ENCODE assay signal across 8 mouse cellular contexts in the genomic region with DNA sequence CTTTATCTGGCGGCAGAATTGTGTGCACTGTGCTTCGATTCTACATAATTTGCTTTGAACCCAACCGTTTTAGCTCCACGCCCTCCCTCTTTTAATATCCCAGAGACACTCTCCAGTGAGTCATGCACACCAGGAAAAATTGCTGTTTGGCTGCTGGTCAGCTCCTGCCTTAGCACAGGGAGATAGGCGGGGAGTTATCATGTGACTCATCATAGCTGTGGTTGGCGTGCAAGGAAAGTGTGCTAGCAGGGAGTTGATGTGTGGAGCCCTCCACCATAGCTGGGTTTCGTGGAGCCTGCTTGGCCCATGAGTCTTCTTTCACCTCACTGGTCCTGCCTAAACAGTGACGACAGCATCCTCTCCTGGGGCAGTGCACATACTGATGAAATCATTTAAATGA. TPM values are rescaled to one million over a fixed set of nuclear protein-coding genes. Genes with fewer than 3 reads are reported as not detected.
DNase-seq lines count a peak whose midpoint lies in the region; ATAC-seq and TF ChIP-seq lines count a peak whose summit lies in the region.

No protein-coding gene starts in this region.

- TF ChIP-seq CTCF in cerebellum, adult 2 months (IDR thresholded peaks at IDR 0.05; ENCODE audit: borderline replicate concordance, insufficient read depth, low read depth, low read length): no peak

- no peak for TF ChIP-seq POLR2A in cerebellum, adult 2 months (IDR thresholded peaks at IDR 0.05; ENCODE audit: borderline replicate concordance, insufficient read depth, low read length)

- no peaks in the 10 kb centered on the region for H3K9me3 ChIP-seq in liver, embryonic 12.5 days (replicated peaks)
- H3K9me3 ChIP-seq in forebrain, embryonic 10.5 days: no peaks in the 10 kb centered on the region

- H3K4me1 ChIP-seq in cerebellum, adult 2 months (ENCODE audit: control insufficient read depth, insufficient read depth, low read length): 0 out of 2 replicates have a peak, but pooled peaks cover 4% of the 10 kb centered on the region
- H3K4me1 ChIP-seq in liver, embryonic 12.5 days: no peaks in the 10 kb centered on the region
- peaks cover 4% of the 10 kb centered on the region; the same call in 1 of the 2 replicates for H3K4me1 ChIP-seq in forebrain, embryonic 10.5 days

- no peak overlapping the region for H3K27ac ChIP-seq in cerebellum, adult 2 months (ENCODE audit: insufficient read depth, low read length)
- H3K27ac ChIP-seq in liver, embryonic 12.5 days: no peak overlapping the region
- H3K27ac ChIP-seq in forebrain, embryonic 10.5 days: no peak overlapping the region

- 17% methylated on average over 8 of the region's 8 CpGs for whole genome bisulfite sequencing in cerebellum, adult 2 months
- WGBS in liver, embryonic 12.5 days (ENCODE audit: insufficient replicate concordance): 60% methylated on average over 8 of the region's 8 CpGs
- 85% methylated on average over 8 of the region's 8 CpGs for WGBS in forebrain, embryonic 10.5 days

- H3K4me3 ChIP-seq in cerebellum, adult 2 months (replicated peaks; ENCODE audit: insufficient read depth, low read depth, low read length): no peak overlapping the region
- no peak overlapping the region for H3K4me3 ChIP-seq in liver, embryonic 12.5 days
- H3K4me3 ChIP-seq in forebrain, embryonic 10.5 days: no peak overlapping the region

- no peak overlapping the region for H3K9ac ChIP-seq in liver, embryonic 12.5 days

- ATAC-seq in liver, embryonic 12.5 days: no peak

- no peaks in the 10 kb centered on the region for H3K27me3 ChIP-seq in cerebellum, adult 2 months (ENCODE audit: control insufficient read depth, insufficient read depth, low read length)
- H3K27me3 ChIP-seq in liver, embryonic 12.5 days (replicated peaks): no peaks in the 10 kb centered on the region; the same call in 1 of the 2 replicates
- H3K27me3 ChIP-seq in forebrain, embryonic 10.5 days (ENCODE audit: poor library complexity, severe bottlenecking): no peaks in the 10 kb centered on the region

- H3K4me2 ChIP-seq in liver, embryonic 12.5 days: no peak overlapping the region

- peak; percentile 62 to 79 for DNase-seq in cerebellum, adult 2 months
- DNase-seq in cerebellum, adult 11 months: no peak
- DNase-seq in 3T3-L1 (ENCODE audit: low read depth, low spot score): peak; percentile 93
- DNase-seq in frontal cortex, postnatal 10 days (ENCODE audit: low spot score in 2 of 2): peak; percentile 18 to 34
- peak; percentile 19 to 42 for DNase-seq in layer of hippocampus, postnatal 14 days (ENCODE audit: low spot score in 2 of 2)
- DNase-seq in ovary, postnatal 36 days (ENCODE audit: low spot score): peak; percentile 41
- no peak for DNase-seq in forebrain, embryonic 10.5 days (ENCODE audit: extremely low spot score, low spot score)

- no peaks in the 10 kb centered on the region for H3K36me3 ChIP-seq in liver, embryonic 12.5 days
- no peaks in the 10 kb centered on the region for H3K36me3 ChIP-seq in forebrain, embryonic 10.5 days (replicated peaks)

RNA-seq across cellular contexts. Expression of gene Btbd16, which starts 33.9 kb away (rescaled TPM):
- 0.44 and 0.47 TPM in 2 replicates for polyA plus RNA-seq in cerebellum, adult 2 months (2012; rRNA removed)
- total RNA-seq in layer of hippocampus, postnatal 14 days (2021): under 1 TPM; 0.37 to 0.60 TPM
- not detected in 2 replicates for polyA plus RNA-seq in liver, embryonic 12.5 days (2016; fragmentation: Nextera tagmentation; extraction: Ambion mirVana)
- polyA plus RNA-seq in forebrain, embryonic 10.5 days (2016; fragmentation: Nextera tagmentation; extraction: Ambion mirVana): not detected in 2 replicates

RNA-seq across cellular contexts. Expression of gene Plekha1, which starts 57.8 kb away (rescaled TPM):
- 107 and 110 TPM in 2 replicates for polyA plus RNA-seq in cerebellum, adult 2 months (2012; rRNA removed)
- total RNA-seq in layer of hippocampus, postnatal 14 days (2021): 100 to 1,000 TPM; 103 to 121 TPM
- polyA plus RNA-seq in liver, embryonic 12.5 days (2016; fragmentation: Nextera tagmentation; extraction: Ambion mirVana): 10.3 and 11.0 TPM in 2 replicates
- polyA plus RNA-seq in forebrain, embryonic 10.5 days (2016; fragmentation: Nextera tagmentation; extraction: Ambion mirVana): 31.7 and 37.3 TPM in 2 replicates

Comparison
In these comparisons a context has a peak if more than half of its experiments do, and no peak if none do; other contexts are left out.
1. DNase-seq: peak in cerebellum, adult 2 months (2 of 2), 3T3-L1 (single experiment), frontal cortex, postnatal 10 days (2 of 2), layer of hippocampus, postnatal 14 days (2 of 2) and ovary, postnatal 36 days (single experiment); none in cerebellum, adult 11 months (single experiment) and forebrain, embryonic 10.5 days (single experiment).